Mouse (Mus musculus) liver, embryonic 15.5 days (tissue): Measurements from ENCODE around the gene Abhd4. TPM values are rescaled to one million over a fixed set of nuclear protein-coding genes. Genes with fewer than 3 reads are reported as not detected.

Experiments used
- ATAC-seq: fragments of 200-750 bp; cut with Nextera tagmentation; 2 replicates; pipeline ENCODE4 v1.8.0; 2017; ENCODE audit warnings: moderate number of reproducible peaks, mild to moderate bottlenecking, moderate library complexity; ENCODE audit not compliant: insufficient read depth
- H3K27ac ChIP-seq: fragments of 300-500 bp; sonication (generic); replicated peaks from 2 replicates; pipeline ENCODE4 v1.5.1; 2015; ENCODE audit warnings: mild to moderate bottlenecking, inconsistent platforms
- H3K27me3 ChIP-seq: fragments of 300-500 bp; sonication (generic); 2 replicates; pipeline ENCODE4 v1.6.1; 2015; ENCODE audit warnings: mild to moderate bottlenecking, inconsistent platforms
- H3K36me3 ChIP-seq: fragments of 300-500 bp; sonication (generic); replicated peaks from 2 replicates; pipeline ENCODE4 v1.6.1; 2015; ENCODE audit warnings: moderate library complexity, mild to moderate bottlenecking, inconsistent platforms
- H3K4me1 ChIP-seq: fragments of 300-500 bp; sonication (generic); replicated peaks from 2 replicates; pipeline ENCODE4 v1.6.1; 2015; ENCODE audit warnings: inconsistent platforms
- H3K4me2 ChIP-seq: fragments of 300-500 bp; sonication (generic); 2 replicates; pipeline ENCODE4 v1.6.1; 2015; ENCODE audit warnings: moderate library complexity, mild to moderate bottlenecking, inconsistent platforms
- H3K4me3 ChIP-seq: fragments of 300-500 bp; sonication (generic); replicated peaks from 2 replicates; pipeline ENCODE4 v1.5.1; 2015; ENCODE audit warnings: mild to moderate bottlenecking, inconsistent platforms
- H3K9ac ChIP-seq: fragments of 300-500 bp; sonication (generic); 2 replicates; pipeline ENCODE4 v1.6.1; 2015; ENCODE audit warnings: moderate library complexity, mild to moderate bottlenecking, inconsistent platforms
- H3K9me3 ChIP-seq: fragments of 300-500 bp; sonication (generic); replicated peaks from 2 replicates; pipeline ENCODE4 v1.6.1; 2016; ENCODE audit warnings: inconsistent platforms
- WGBS: fragments of 180-500 bp; shearing (Covaris S2); methylation state at CpG from one replicate; pipeline ENCODE4 v1.1.7; 2015; ENCODE audit warnings: mixed read lengths; ENCODE audit not compliant: insufficient replicate concordance; 5-methylcytosine and 5-hydroxymethylcytosine counted together
- polyA plus RNA-seq: library from polyadenylated mRNA; unstranded; fragments of >200 nt; fragmentation: Nextera tagmentation; extraction: Ambion mirVana; gene quantifications from 2 replicates; pipeline ENCODE4 v1.2.1, GENCODE M21; 2015

The Abhd4 gene
- 19.0 and 21.4 TPM in 2 replicates for polyA plus RNA-seq

GRCm38 (mm10) chr14:54253741-54254291 lies at the start of gene Abhd4, which contains the start of gene Dad1:
TSS of gene Abhd4 (plus strand) at chr14:54254188.
TSS of gene Dad1 (minus strand) at chr14:54254104.
- H3K27me3 ChIP-seq: no peaks in the 10 kb centered on the region
- no peaks in the 10 kb centered on the region for H3K9me3 ChIP-seq
- peak within 1 kb of the TSS; percentile 86 for H3K4me2 ChIP-seq
- H3K36me3 ChIP-seq: no peaks in the 10 kb centered on the region
- under 1% methylated on average over 39 of the region's 39 CpGs for WGBS
- H3K9ac ChIP-seq: peak within 1 kb of the TSS; percentile 87
- H3K27ac ChIP-seq: peak within 1 kb of the TSS; percentile 97
- peaks cover 63% of the 10 kb centered on the region for H3K4me1 ChIP-seq
- peak within 1 kb of the TSS; percentile 91 for H3K4me3 ChIP-seq
- ATAC-seq: peak; percentile 100

- ATAC-seq: peak; percentile 95
- 20% methylated on average over 8 of the region's 8 CpGs for WGBS
Measured at GRCm38 (mm10) chr14:54204311-54204710, 49.7 kb upstream of the Abhd4 start.

GRCm38 (mm10) chr14:54204786-54205185 lies 49.2 kb upstream of the Abhd4 start:
- 53% methylated on average over 4 of the region's 4 CpGs for WGBS
- Histone ChIP-seq H3K4me3 (no peak overlapping the region), H3K9me3 (no peaks in the 10 kb centered on the region), H3K27me3 (no peaks in the 10 kb centered on the region; the same call in 1 of the 2 replicates), H3K4me1 (peaks cover 41% of the 10 kb centered on the region), H3K4me2 (peak overlapping the region; percentile 50), H3K9ac (no peak overlapping the region), H3K27ac (peak overlapping the region; percentile 45), H3K36me3 (no peaks in the 10 kb centered on the region)
- no peak for ATAC-seq

More at GRCm38 (mm10) chr14:54204311-54204710, 49.7 kb upstream of the Abhd4 start:
- no peak overlapping the region for H3K4me3 ChIP-seq
- H3K9ac ChIP-seq: no peak overlapping the region
- peak overlapping the region; percentile 50 for H3K4me2 ChIP-seq
- H3K27ac ChIP-seq: peak overlapping the region; percentile 45
- no peaks in the 10 kb centered on the region for H3K36me3 ChIP-seq
- no peaks in the 10 kb centered on the region for H3K9me3 ChIP-seq
- H3K4me1 ChIP-seq: peaks cover 41% of the 10 kb centered on the region
- no peaks in the 10 kb centered on the region; the same call in 1 of the 2 replicates for H3K27me3 ChIP-seq

- H3K4me3 ChIP-seq: no peak overlapping the region
- no peaks in the 10 kb centered on the region for H3K36me3 ChIP-seq
- no peaks in the 10 kb centered on the region for H3K9me3 ChIP-seq
- peaks cover 41% of the 10 kb centered on the region for H3K4me1 ChIP-seq
- no peak for ATAC-seq
- WGBS: 64% methylated on average over 6 of the region's 6 CpGs
- no peak overlapping the region for H3K9ac ChIP-seq
- H3K4me2 ChIP-seq: no peak overlapping the region
- H3K27me3 ChIP-seq: no peaks in the 10 kb centered on the region; the same call in 1 of the 2 replicates
- H3K27ac ChIP-seq: no peak overlapping the region
Measured at GRCm38 (mm10) chr14:54205904-54206303, 48.1 kb upstream of the Abhd4 start.

- Histone ChIP-seq H3K9me3 (no peaks in the 10 kb centered on the region), H3K36me3 (no peaks in the 10 kb centered on the region), H3K4me2 (no peak overlapping the region), H3K9ac (no peak overlapping the region), H3K27ac (no peak overlapping the region), H3K27me3 (no peaks in the 10 kb centered on the region; the same call in 1 of the 2 replicates), H3K4me3 (no peak overlapping the region), H3K4me1 (peaks cover 41% of the 10 kb centered on the region)
- no peak for ATAC-seq
- 62% methylated on average over 5 of the region's 5 CpGs for WGBS
Measured at GRCm38 (mm10) chr14:54206309-54206708, 47.7 kb upstream of the Abhd4 start.

GRCm38 (mm10) chr14:54206750-54207550 lies 47.0 kb upstream of the Abhd4 start:
- no peak overlapping the region for H3K4me3 ChIP-seq
- peaks cover 41% of the 10 kb centered on the region for H3K4me1 ChIP-seq
- H3K27me3 ChIP-seq: no peaks in the 10 kb centered on the region; the same call in 1 of the 2 replicates
- H3K9me3 ChIP-seq: no peaks in the 10 kb centered on the region
- 58% methylated on average over 15 of the region's 15 CpGs for WGBS
- no peak overlapping the region for H3K9ac ChIP-seq
- no peaks in the 10 kb centered on the region for H3K36me3 ChIP-seq
- ATAC-seq: no peak
- H3K4me2 ChIP-seq: no peak overlapping the region
- H3K27ac ChIP-seq: no peak overlapping the region

- peaks cover 41% of the 10 kb centered on the region for H3K4me1 ChIP-seq
- H3K9ac ChIP-seq: no peak overlapping the region
- no peak overlapping the region for H3K27ac ChIP-seq
- no peak overlapping the region for H3K4me3 ChIP-seq
- H3K4me2 ChIP-seq: peak overlapping the region; percentile 9; the same call in 1 of the 2 replicates
- no peak for ATAC-seq
- H3K27me3 ChIP-seq: no peaks in the 10 kb centered on the region
- no peaks in the 10 kb centered on the region for H3K36me3 ChIP-seq
- H3K9me3 ChIP-seq: no peaks in the 10 kb centered on the region
- 50% methylated on average over 5 of the region's 5 CpGs for WGBS
Measured at GRCm38 (mm10) chr14:54207924-54208323, 46.1 kb upstream of the Abhd4 start.

- no peak for ATAC-seq
- Histone ChIP-seq H3K4me3 (no peak overlapping the region), H3K9me3 (no peaks in the 10 kb centered on the region), H3K9ac (no peak overlapping the region), H3K36me3 (no peaks in the 10 kb centered on the region), H3K4me1 (peaks cover 35% of the 10 kb centered on the region), H3K4me2 (no peak overlapping the region), H3K27ac (no peak overlapping the region), H3K27me3 (peaks cover 4% of the 10 kb centered on the region; the same call in 1 of the 2 replicates)
- WGBS: 68% methylated on average over 6 of the region's 6 CpGs
Measured at GRCm38 (mm10) chr14:54208741-54209140, 45.2 kb upstream of the Abhd4 start.

- H3K4me2 ChIP-seq: no peak overlapping the region
- H3K9me3 ChIP-seq: no peaks in the 10 kb centered on the region
- H3K27ac ChIP-seq: no peak overlapping the region
- peaks cover 11% of the 10 kb centered on the region; the same call in 1 of the 2 replicates for H3K27me3 ChIP-seq
- 64% methylated on average over 5 of the region's 5 CpGs for WGBS
- H3K9ac ChIP-seq: no peak overlapping the region
- no peaks in the 10 kb centered on the region for H3K36me3 ChIP-seq
- H3K4me1 ChIP-seq: peaks cover 23% of the 10 kb centered on the region
- ATAC-seq: no peak
- no peak overlapping the region for H3K4me3 ChIP-seq
Measured at GRCm38 (mm10) chr14:54209932-54210331, 44.1 kb upstream of the Abhd4 start.

GRCm38 (mm10) chr14:54210401-54210800 lies 43.6 kb upstream of the Abhd4 start:
- H3K27ac ChIP-seq: no peak overlapping the region
- peaks cover 13% of the 10 kb centered on the region; the same call in 1 of the 2 replicates for H3K27me3 ChIP-seq
- no peak overlapping the region for H3K4me3 ChIP-seq
- no peak for ATAC-seq
- no peaks in the 10 kb centered on the region for H3K36me3 ChIP-seq
- WGBS: 79% methylated on average over 2 of the region's 2 CpGs
- H3K4me1 ChIP-seq: peaks cover 20% of the 10 kb centered on the region
- no peak overlapping the region for H3K9ac ChIP-seq
- no peaks in the 10 kb centered on the region for H3K9me3 ChIP-seq
- no peak overlapping the region for H3K4me2 ChIP-seq

- Histone ChIP-seq H3K9ac (no peak overlapping the region), H3K27me3 (peaks cover 13% of the 10 kb centered on the region; the same call in 1 of the 2 replicates), H3K4me1 (peaks cover 19% of the 10 kb centered on the region), H3K27ac (no peak overlapping the region), H3K4me2 (no peak overlapping the region), H3K36me3 (no peaks in the 10 kb centered on the region), H3K4me3 (no peak overlapping the region), H3K9me3 (no peaks in the 10 kb centered on the region)
- no peak for ATAC-seq
- WGBS: 70% methylated on average over 8 of the region's 8 CpGs
Measured at GRCm38 (mm10) chr14:54211199-54211598, 42.8 kb upstream of the Abhd4 start.
